Mouse (Mus musculus): ENCODE measurements around the gene Anp32e. TPM values are rescaled to one million over a fixed set of nuclear protein-coding genes. Genes with fewer than 3 reads are reported as not detected.

Anp32e gene
- polyA plus RNA-seq, 1 experiment from 2014 or later: 185 TPM

- H3K9me3 ChIP-seq (replicated peaks): no peaks in the 10 kb centered on the region
- peaks cover 56% of the 10 kb centered on the region for H3K27me3 ChIP-seq (replicated peaks)
- peaks cover 69% of the 10 kb centered on the region for H3K4me1 ChIP-seq
- peak overlapping the region; percentile 84 for H3K27ac ChIP-seq
- ATAC-seq: no peak
- H3K36me3 ChIP-seq: peaks cover 11% of the 10 kb centered on the region
- H3K4me3 ChIP-seq: peak overlapping the region; percentile 75
- peak overlapping the region; percentile 77 for H3K9ac ChIP-seq
- WGBS (ENCODE audit: insufficient replicate concordance): 2% methylated on average over 50 of the region's 51 CpGs
- H3K4me2 ChIP-seq: peak overlapping the region; percentile 96
These were observed 66.1 kb downstream of the Anp32e start for GRCm38 (mm10) chr3:95994975-95995801.

- H3K4me2 ChIP-seq: peak within 1 kb of the TSS; percentile 96
- H3K27ac ChIP-seq: peak within 1 kb of the TSS; percentile 84
- peaks cover 56% of the 10 kb centered on the region for H3K27me3 ChIP-seq (replicated peaks)
- peak within 1 kb of the TSS; percentile 75 for H3K4me3 ChIP-seq
- WGBS (ENCODE audit: insufficient replicate concordance): under 1% methylated on average over 75 of the region's 84 CpGs
- H3K9me3 ChIP-seq (replicated peaks): no peaks in the 10 kb centered on the region
- H3K36me3 ChIP-seq: peaks cover 5% of the 10 kb centered on the region; the same call in 1 of the 2 replicates
- H3K9ac ChIP-seq: peak within 1 kb of the TSS; percentile 77
- ATAC-seq: peak; percentile 32
- H3K4me1 ChIP-seq: peaks cover 76% of the 10 kb centered on the region
These were observed 66.9 kb downstream of the Anp32e start, which contains the start of gene Plekho1 for GRCm38 (mm10) chr3:95995802-95996428. TSS of gene Plekho1 (minus strand) at chr3:95996001.

GRCm38 (mm10) chr3:95996451-95997073, 67.5 kb downstream of the Anp32e start:
- H3K36me3 ChIP-seq: peaks cover 4% of the 10 kb centered on the region; the same call in 1 of the 2 replicates
- ATAC-seq: no peak
- H3K4me1 ChIP-seq: peaks cover 79% of the 10 kb centered on the region
- peak overlapping the region; percentile 96 for H3K4me2 ChIP-seq
- no peaks in the 10 kb centered on the region for H3K9me3 ChIP-seq (replicated peaks)
- H3K27ac ChIP-seq: peak overlapping the region; percentile 84; the same call in 1 of the 2 replicates
- peak overlapping the region; percentile 77 for H3K9ac ChIP-seq
- 22% methylated on average over 6 of the region's 6 CpGs for WGBS (ENCODE audit: insufficient replicate concordance)
- H3K27me3 ChIP-seq (replicated peaks): peaks cover 56% of the 10 kb centered on the region
- H3K4me3 ChIP-seq: peak overlapping the region; percentile 75

Other genes starting within 250 kb of the Anp32e start
- 0.30 and 0.35 TPM in 2 replicates for gene Adamtsl4, start 241.3 kb upstream of the Anp32e start, polyA plus RNA-seq (2016; fragmentation: Nextera tagmentation; extraction: Ambion mirVana)
- gene Ecm1, start 189.7 kb upstream of the Anp32e start, polyA plus RNA-seq (2016; fragmentation: Nextera tagmentation; extraction: Ambion mirVana): 14.1 and 15.2 TPM in 2 replicates
- 66.1 and 66.3 TPM in 2 replicates for gene Tars2, start 169.0 kb upstream of the Anp32e start, polyA plus RNA-seq (2016; fragmentation: Nextera tagmentation; extraction: Ambion mirVana)
- 11.8 and 14.1 TPM in 2 replicates for gene Rprd2, start 110.4 kb upstream of the Anp32e start, polyA plus RNA-seq (2016; fragmentation: Nextera tagmentation; extraction: Ambion mirVana)
- 41.4 and 44.3 TPM in 2 replicates for gene Prpf3, start 73.4 kb upstream of the Anp32e start, polyA plus RNA-seq (2016; fragmentation: Nextera tagmentation; extraction: Ambion mirVana)
- 280 and 285 TPM in 2 replicates for gene Mrps21, start 57.7 kb upstream of the Anp32e start, polyA plus RNA-seq (2016; fragmentation: Nextera tagmentation; extraction: Ambion mirVana)
- 2.4 and 2.8 TPM in 2 replicates for gene Ciart, start 47.0 kb upstream of the Anp32e start, polyA plus RNA-seq (2016; fragmentation: Nextera tagmentation; extraction: Ambion mirVana)
- gene BC028528, start 37.2 kb upstream of the Anp32e start, polyA plus RNA-seq (2016; fragmentation: Nextera tagmentation; extraction: Ambion mirVana): 6.7 and 8.2 TPM in 2 replicates
- gene Aph1a, start 35.3 kb upstream of the Anp32e start, polyA plus RNA-seq (2016; fragmentation: Nextera tagmentation; extraction: Ambion mirVana): 16.5 and 19.0 TPM in 2 replicates
- gene Car14, start 24.6 kb upstream of the Anp32e start, polyA plus RNA-seq (2016; fragmentation: Nextera tagmentation; extraction: Ambion mirVana): 10.3 and 10.6 TPM in 2 replicates
- gene Plekho1, start 66.8 kb downstream of the Anp32e start, polyA plus RNA-seq (2016; fragmentation: Nextera tagmentation; extraction: Ambion mirVana): 9.4 and 10.4 TPM in 2 replicates
- gene Vps45, start 129.2 kb downstream of the Anp32e start, polyA plus RNA-seq (2016; fragmentation: Nextera tagmentation; extraction: Ambion mirVana): 17.6 and 18.6 TPM in 2 replicates
- 10.8 and 12.7 TPM in 2 replicates for gene Otud7b, start 175.3 kb downstream of the Anp32e start, polyA plus RNA-seq (2016; fragmentation: Nextera tagmentation; extraction: Ambion mirVana)
- gene Mtmr11, start 232.8 kb downstream of the Anp32e start, polyA plus RNA-seq (2016; fragmentation: Nextera tagmentation; extraction: Ambion mirVana): 2.4 and 3.9 TPM in 2 replicates
- 135 and 142 TPM in 2 replicates for gene Sf3b4, start 243.1 kb downstream of the Anp32e start, polyA plus RNA-seq (2016; fragmentation: Nextera tagmentation; extraction: Ambion mirVana)